Mouse (Mus musculus) testis, adult 2 months (tissue): Measurements from ENCODE around the gene Ddx46.

ENCODE experiments used
- CTCF ChIP-seq: fragments of 200-500 bp; IDR thresholded peaks from 2 replicates; pipeline ENCODE4 v1.5.1; 2012; ENCODE audit warnings: low read depth, mild to moderate bottlenecking, inconsistent platforms, low read length, moderate library complexity; ENCODE audit not compliant: control insufficient read depth, insufficient read depth, insufficient replicate concordance
- POLR2A ChIP-seq: fragments of 200-500 bp; IDR thresholded peaks from 2 replicates; pipeline ENCODE4 v1.6.1; 2012; ENCODE audit warnings: low read depth, mild to moderate bottlenecking, inconsistent platforms, low read length, moderate library complexity; ENCODE audit not compliant: control insufficient read depth

- no peak for TF ChIP-seq POLR2A
- no peak for TF ChIP-seq CTCF
Observed at GRCm38 (mm10) chr13:55635146-55635571, 332 bp downstream of the Ddx46 start.
